Mouse (Mus musculus): ENCODE measurements at regions not wholly inside any gene's neighbourhood (a gene's known extent, or its start where the extent isn't known, plus 50 kb on each side); places are given as distances from the start of the nearest gene placed in this dataset.
A peak's percentile ranks its signal among the peaks of the same experiment; 100 is the strongest.

GRCm38 (mm10) chr7:135877091-135877874, 161.1 kb upstream of the Mki67 start:
- ATAC-seq (replicated peaks; ENCODE audit: low read depth, poor library complexity, severe bottlenecking), result no peak

- no peak for ATAC-seq (replicated peaks; ENCODE audit: low read depth, poor library complexity, severe bottlenecking)
These were observed 162.6 kb upstream of the Mki67 start for GRCm38 (mm10) chr7:135878750-135879149.

GRCm38 (mm10) chr7:135880446-135880845, 164.3 kb upstream of the Mki67 start:
- no peak for ATAC-seq (replicated peaks; ENCODE audit: low read depth, poor library complexity, severe bottlenecking)

DNA sequence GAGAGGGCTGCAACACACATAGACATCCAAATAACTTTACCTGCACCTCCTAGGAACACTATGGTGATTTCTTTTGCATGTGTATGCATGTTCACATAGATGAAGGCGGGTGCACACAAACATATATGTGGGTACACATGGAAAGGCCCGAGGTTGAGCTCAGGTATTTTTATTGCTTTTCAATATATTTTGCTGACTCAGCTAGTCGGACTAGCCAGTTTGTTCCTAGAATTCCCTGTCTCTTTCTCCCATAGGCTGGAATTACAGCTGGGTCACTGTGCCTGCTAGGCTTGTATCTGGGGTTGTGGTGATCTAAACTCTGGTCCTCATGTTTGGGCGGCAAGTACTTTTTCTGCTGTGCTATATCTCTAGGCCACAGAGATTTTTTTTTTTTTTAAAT, 166.1 kb upstream of the Mki67 start:
- ATAC-seq (replicated peaks; ENCODE audit: low read depth, poor library complexity, severe bottlenecking), result no peak

DNA sequence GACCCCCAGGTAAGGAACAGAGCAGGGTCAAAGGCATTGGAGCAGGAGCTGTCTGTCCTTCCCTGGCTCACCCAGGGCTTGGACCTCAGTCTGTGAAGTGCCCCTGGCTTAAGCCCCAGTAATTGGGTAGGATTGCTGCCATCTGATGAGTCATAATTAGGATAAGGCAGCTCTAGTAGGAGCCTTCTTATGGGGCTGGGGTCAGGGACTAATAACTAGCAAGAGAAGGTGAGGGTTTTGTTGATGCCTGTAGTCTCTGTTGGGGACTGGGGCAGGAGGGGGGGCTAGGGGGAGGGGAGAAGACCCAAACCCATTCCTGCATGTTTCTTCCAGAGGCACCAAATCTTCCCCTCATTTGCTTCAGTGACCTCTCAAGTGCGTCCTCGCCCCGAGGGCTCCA, 172.4 kb upstream of the Mki67 start:
- ATAC-seq (replicated peaks; ENCODE audit: low read depth, poor library complexity, severe bottlenecking), result no peak

GRCm38 (mm10) chr7:135889016-135889726, 173.0 kb upstream of the Mki67 start:
- peak; percentile 89 for ATAC-seq (replicated peaks; ENCODE audit: low read depth, poor library complexity, severe bottlenecking)

DNA sequence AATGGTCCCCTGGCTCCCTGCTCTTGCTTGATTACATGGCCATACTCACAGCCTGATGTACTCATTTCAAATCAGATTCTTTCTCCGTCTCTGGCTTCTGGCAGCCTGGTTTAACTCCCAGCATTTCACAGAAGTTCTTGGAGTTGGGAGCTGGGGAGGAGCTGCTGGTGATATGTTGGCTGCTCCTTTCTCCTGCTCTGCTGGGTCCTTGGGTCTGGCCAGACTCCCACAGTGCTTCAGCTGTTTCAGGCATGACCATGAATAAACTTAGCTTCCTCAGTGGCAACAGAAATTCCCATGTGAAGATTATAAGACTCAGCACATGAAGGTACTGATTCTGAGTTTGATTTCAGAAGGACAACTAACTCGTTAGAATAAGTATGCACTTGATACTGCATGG, 182.7 kb upstream of the Mki67 start:
- ATAC-seq (replicated peaks; ENCODE audit: low read depth, poor library complexity, severe bottlenecking), result no peak

GRCm38 (mm10) chr7:135899765-135900164, 183.6 kb upstream of the Mki67 start:
- no peak for ATAC-seq (replicated peaks; ENCODE audit: low read depth, poor library complexity, severe bottlenecking)

- ATAC-seq (replicated peaks; ENCODE audit: low read depth, poor library complexity, severe bottlenecking), result no peak
These were observed 184.7 kb upstream of the Mki67 start for GRCm38 (mm10) chr7:135900861-135901321.

DNA sequence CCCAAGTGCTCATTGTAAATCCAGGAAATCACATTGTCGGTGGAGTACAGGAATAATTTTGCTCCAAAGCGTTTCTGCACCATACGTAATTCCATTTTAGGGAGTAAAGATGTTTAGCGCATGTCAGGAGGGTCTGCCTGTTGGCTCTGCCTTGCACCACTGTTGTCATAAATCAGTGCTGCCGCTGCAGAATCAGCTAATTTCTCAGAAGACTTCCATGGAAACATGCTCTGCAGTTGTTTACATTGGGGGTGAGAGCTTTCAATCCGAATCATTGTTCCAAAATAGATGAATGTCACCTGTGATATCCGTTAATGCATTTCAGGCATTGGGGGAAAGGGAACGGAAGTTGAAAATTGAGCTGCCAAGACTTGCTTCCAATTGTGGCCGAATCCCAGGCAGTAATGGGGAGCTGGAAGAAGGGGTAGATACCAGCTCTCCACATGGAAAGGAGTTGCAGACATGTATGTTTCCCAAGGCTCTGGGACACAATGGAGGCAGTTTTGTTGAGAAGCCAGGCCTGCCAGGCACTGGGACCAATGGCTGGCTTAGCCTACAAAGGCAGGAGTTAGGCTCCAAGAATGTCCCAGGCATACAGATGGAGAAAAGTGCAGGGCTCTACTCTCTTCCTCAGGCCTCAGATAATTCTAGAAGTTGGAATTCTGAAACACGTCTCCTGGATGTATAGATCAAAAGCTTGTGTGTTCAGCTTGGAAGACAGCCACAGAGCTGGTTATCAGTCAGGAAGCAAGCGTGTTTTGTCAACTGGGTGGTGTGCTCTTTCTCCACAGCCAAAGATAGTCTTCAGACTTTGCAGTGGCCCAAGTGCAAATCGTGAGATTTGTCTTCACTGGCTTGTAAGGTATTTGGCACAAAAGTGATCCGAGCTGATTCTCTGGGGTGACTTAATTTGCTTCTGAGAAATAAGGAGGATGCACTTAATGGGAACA, 186.2 kb upstream of the Mki67 start:
- no peak for ATAC-seq (replicated peaks; ENCODE audit: low read depth, poor library complexity, severe bottlenecking)

GRCm38 (mm10) chr7:135911376-135911775, 195.2 kb upstream of the Mki67 start:
- ATAC-seq (replicated peaks; ENCODE audit: low read depth, poor library complexity, severe bottlenecking), result no peak

GRCm38 (mm10) chr7:135913923-135914634, 197.9 kb upstream of the Mki67 start:
- peak; percentile 91 for ATAC-seq (replicated peaks; ENCODE audit: low read depth, poor library complexity, severe bottlenecking)

DNA sequence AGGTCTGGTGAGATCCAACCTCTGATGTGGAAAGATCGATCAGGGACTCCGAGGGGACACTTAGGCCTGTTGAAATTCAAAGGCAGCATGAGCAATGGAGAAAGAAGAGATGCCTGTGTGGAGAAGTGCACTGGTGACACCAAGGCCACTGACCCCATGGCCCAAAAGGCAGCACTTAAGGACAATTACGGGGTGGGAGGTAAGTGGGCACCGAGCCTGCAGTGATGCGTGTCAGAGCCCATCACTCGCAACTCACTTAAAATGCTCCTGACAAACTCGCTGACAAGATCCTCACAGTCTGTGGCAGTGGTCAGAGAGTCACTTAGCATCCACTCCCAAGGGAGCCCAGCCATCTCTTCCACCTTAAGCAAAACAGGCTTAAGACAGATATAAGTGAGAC, 207.7 kb upstream of the Mki67 start:
- no peak for ATAC-seq (replicated peaks; ENCODE audit: low read depth, poor library complexity, severe bottlenecking)

GRCm38 (mm10) chr7:135924641-135925040, 208.5 kb upstream of the Mki67 start:
- ATAC-seq (replicated peaks; ENCODE audit: low read depth, poor library complexity, severe bottlenecking), result no peak

DNA sequence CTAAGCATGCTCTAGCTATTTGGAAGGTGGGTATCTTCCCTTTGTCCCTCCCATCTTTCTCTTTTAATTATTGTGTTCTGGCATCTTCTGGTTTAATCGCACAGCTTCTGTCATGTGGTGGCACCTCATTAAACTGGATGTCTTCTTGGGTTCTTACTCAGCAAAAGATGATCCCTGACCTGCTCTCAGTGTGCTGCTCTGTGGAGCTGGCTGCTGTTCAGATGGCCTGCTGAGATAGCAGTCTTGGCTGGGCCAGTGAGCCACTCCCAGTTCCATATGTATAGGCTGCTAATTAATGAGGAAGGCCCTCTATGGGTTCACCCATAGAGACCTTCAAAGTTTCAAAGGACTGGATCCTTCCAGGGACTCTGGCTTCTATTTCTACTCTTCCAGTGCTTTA, 213.9 kb upstream of the Mki67 start:
- no peak for ATAC-seq (replicated peaks; ENCODE audit: low read depth, poor library complexity, severe bottlenecking)

DNA sequence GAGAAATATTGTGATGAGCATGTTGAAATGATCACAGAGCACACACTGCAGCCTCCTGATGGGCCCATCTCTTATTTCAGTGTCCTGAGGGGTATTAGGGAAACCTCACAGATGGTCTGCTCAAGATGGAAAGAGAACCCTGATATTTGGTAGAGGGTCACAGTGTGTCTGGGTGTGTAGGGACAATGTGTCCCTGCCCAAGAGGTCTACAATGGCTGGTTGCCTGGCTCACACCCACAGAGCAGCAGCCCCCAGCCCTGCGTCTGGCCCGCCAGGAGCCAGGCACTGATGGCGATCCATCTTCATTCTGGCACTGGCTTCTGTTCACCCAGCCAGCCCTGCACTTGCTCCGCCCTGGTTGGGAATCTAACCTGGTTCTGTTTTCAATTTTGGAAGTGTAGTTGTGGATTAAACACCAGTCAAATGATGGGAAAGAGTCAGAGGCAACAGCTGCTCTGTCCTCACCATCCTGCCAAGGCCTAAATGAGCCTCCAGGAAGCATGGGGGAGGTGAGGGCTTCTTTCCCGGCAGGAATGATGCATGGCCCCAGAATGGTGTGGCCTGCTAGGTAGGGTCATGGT, 216.5 kb upstream of the Mki67 start:
- no peak for ATAC-seq (replicated peaks; ENCODE audit: low read depth, poor library complexity, severe bottlenecking)

GRCm38 (mm10) chr7:135935180-135935579, 219.0 kb upstream of the Mki67 start:
- no peak for ATAC-seq (replicated peaks; ENCODE audit: low read depth, poor library complexity, severe bottlenecking)

GRCm38 (mm10) chr7:135937465-135937864, 221.3 kb upstream of the Mki67 start:
- no peak for ATAC-seq (replicated peaks; ENCODE audit: low read depth, poor library complexity, severe bottlenecking)

DNA sequence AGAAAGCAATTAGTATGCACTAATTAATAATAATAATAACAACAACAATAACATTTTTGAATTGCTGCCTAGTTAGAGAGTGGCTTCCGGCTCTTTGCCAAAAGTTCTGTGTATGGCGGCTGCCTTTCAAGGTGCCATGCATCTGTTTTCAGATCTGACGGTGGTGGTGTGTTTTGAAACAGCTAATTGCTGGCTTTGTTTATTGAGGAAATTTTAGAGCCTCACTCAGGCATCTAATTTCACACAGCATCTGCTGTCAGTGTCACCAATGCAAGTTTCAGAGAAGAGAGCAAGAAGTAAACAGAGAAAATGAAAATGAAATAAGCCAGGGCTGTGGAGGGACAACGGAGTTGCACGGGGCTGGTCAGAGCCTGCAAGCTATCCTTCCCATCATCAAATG, 223.2 kb upstream of the Mki67 start:
- ATAC-seq (replicated peaks; ENCODE audit: low read depth, poor library complexity, severe bottlenecking), result no peak

GRCm38 (mm10) chr7:135942826-135943225, 226.7 kb upstream of the Mki67 start:
- ATAC-seq (replicated peaks; ENCODE audit: low read depth, poor library complexity, severe bottlenecking), result no peak
